Comparison of ENCODE assay signal across 2 mouse cellular contexts in the genomic region with DNA sequence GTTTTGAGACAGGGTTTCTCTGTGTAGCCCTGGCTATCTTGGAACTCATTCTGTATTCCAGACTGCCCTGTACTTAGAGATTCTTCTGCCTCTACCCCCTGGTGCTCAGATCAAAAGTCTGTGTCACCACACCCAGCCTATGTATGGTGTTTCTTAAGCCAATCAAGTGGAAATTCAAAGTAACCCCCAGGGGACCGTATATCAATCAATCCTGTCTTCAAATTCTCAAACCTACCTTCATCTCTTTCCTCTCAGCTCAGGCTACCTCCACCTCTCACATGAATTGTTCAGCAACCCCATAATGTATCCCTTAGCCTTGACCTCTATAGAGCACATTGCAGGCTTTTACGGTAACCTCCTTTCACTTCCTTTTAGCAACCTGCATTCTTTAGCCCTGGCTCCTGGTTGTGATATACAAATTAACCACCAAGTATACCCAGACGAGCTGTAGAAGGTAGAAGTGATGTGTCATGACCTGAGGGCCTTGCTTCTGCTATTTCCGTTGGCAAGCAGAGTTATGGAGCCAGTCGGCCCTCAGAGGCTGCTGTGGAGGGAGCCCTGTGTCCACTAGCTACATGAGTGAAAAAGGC.
TF ChIP-seq lines count a peak whose summit lies in the region.

No protein-coding gene starts in this region.

TF ChIP-seq in CH12.LX, 34 proteins besides CTCF, POLR2A, EP300 and RAD21 (continued from another document):
- TF ChIP-seq ELF1 (IDR thresholded peaks at IDR 0.05; ENCODE audit: low read depth, low read length) (no peak), KAT2A (IDR thresholded peaks at IDR 0.05; ENCODE audit: insufficient replicate concordance, low read length) (no peak), ZC3H11A (IDR thresholded peaks at IDR 0.05; ENCODE audit: low read depth, low read length) (no peak), TCF12 (IDR thresholded peaks at IDR 0.05; ENCODE audit: low read depth, low read length) (no peak), MEF2A (IDR thresholded peaks at IDR 0.05; ENCODE audit: borderline replicate concordance, low read depth, low read length) (no peak), HCFC1 (IDR thresholded peaks at IDR 0.05; ENCODE audit: low read depth, low read length) (no peak), JUND (conservative IDR thresholded peaks at IDR 0.05; ENCODE audit: low read depth, low read length) (no peak), NELFE (IDR thresholded peaks at IDR 0.05; ENCODE audit: low read depth, low read length) (no peak), USF1 (IDR thresholded peaks at IDR 0.05; ENCODE audit: low read depth, low read length) (no peak), USF2 (conservative IDR thresholded peaks at IDR 0.05; ENCODE audit: low read depth, low read length) (no peak), RCOR1 (conservative IDR thresholded peaks at IDR 0.05; ENCODE audit: low read depth, low read length) (no peak), ETS1 (conservative IDR thresholded peaks at IDR 0.05; ENCODE audit: low read depth, low read length) (no peak), MAFK (IDR thresholded peaks at IDR 0.05; ENCODE audit: insufficient replicate concordance, low read length) (no peak), TBP (conservative IDR thresholded peaks at IDR 0.05; ENCODE audit: low read depth, low read length) (no peak), ZKSCAN1 (IDR thresholded peaks at IDR 0.05; ENCODE audit: borderline replicate concordance, low read depth, low read length) (no peak)

TF ChIP-seq in MEL, 35 proteins besides CTCF, POLR2A, EP300 and RAD21 (continued from another document):
- TF ChIP-seq MAFK (IDR thresholded peaks at IDR 0.05; ENCODE audit: borderline replicate concordance, low read depth, low read length) (no peak), MAX (IDR thresholded peaks at IDR 0.05; ENCODE audit: low read length) (no peak), TCF12 (IDR thresholded peaks at IDR 0.05; ENCODE audit: low read depth, low read length) (no peak), ZNF384 (IDR thresholded peaks at IDR 0.05; ENCODE audit: low read depth, low read length) (no peak), USF2 (IDR thresholded peaks at IDR 0.05; ENCODE audit: borderline replicate concordance in 1 of 2, insufficient read depth in 1 of 2, low read depth in 1 of 2, low read length in 2 of 2) (no peak)
TF ChIP-seq in MEL: peak in this region for 0.
